Mouse (Mus musculus): ENCODE results near the gene Ints11. TPM values are rescaled to one million over a fixed set of nuclear protein-coding genes. Genes with fewer than 3 reads are reported as not detected.

The Ints11 gene
- polyA plus RNA-seq, 1 experiment from 2014 or later: 67.2 TPM

- H3K27me3 ChIP-seq (replicated peaks; ENCODE audit: control insufficient read depth, insufficient read depth, low read length): no peaks in the 10 kb centered on the region
- WGBS: 40% methylated on average over 2 of the region's 2 CpGs
- no peak overlapping the region for H3K4me3 ChIP-seq (ENCODE audit: low read length)
- no peak overlapping the region for H3K4me2 ChIP-seq (ENCODE audit: low read length)
- H3K9ac ChIP-seq (ENCODE audit: low read depth, low read length): no peak overlapping the region; the same call in 1 of the 2 replicates
- no peak for ATAC-seq
- peaks cover 26% of the 10 kb centered on the region for H3K4me1 ChIP-seq (ENCODE audit: control insufficient read depth, insufficient read depth, low read depth, low read length)
- no peaks in the 10 kb centered on the region; the same call in 1 of the 2 replicates for H3K36me3 ChIP-seq (ENCODE audit: control insufficient read depth, insufficient read depth, low read length)
- no peaks in the 10 kb centered on the region for H3K9me3 ChIP-seq (ENCODE audit: control insufficient read depth, low read length)
- peak overlapping the region; percentile 61 for H3K27ac ChIP-seq (ENCODE audit: low read depth, low read length)
Measured at GRCm38 (mm10) chr4:155833836-155834235, 35.5 kb upstream of the Ints11 start.

GRCm38 (mm10) chr4:155837404-155838010 is 31.8 kb upstream of the Ints11 start:
- no peak for ATAC-seq

GRCm38 (mm10) chr4:155838187-155839153 is 30.9 kb upstream of the Ints11 start:
- no peak for ATAC-seq
- H3K4me3 ChIP-seq (ENCODE audit: low read length): no peak overlapping the region
- no peaks in the 10 kb centered on the region for H3K27me3 ChIP-seq (replicated peaks; ENCODE audit: control insufficient read depth, insufficient read depth, low read length)
- H3K36me3 ChIP-seq (ENCODE audit: control insufficient read depth, insufficient read depth, low read length): no peaks in the 10 kb centered on the region
- H3K9me3 ChIP-seq (ENCODE audit: control insufficient read depth, low read length): no peaks in the 10 kb centered on the region
- peaks cover 17% of the 10 kb centered on the region for H3K4me1 ChIP-seq (ENCODE audit: control insufficient read depth, insufficient read depth, low read depth, low read length)
- WGBS: 57% methylated on average over 8 of the region's 8 CpGs
- H3K27ac ChIP-seq (ENCODE audit: low read depth, low read length): peak overlapping the region; percentile 35; the same call in 1 of the 2 replicates
- no peak overlapping the region for H3K9ac ChIP-seq (ENCODE audit: low read depth, low read length)
- H3K4me2 ChIP-seq (ENCODE audit: low read length): no peak overlapping the region

More at GRCm38 (mm10) chr4:155837404-155838010, 31.8 kb upstream of the Ints11 start:
- Histone ChIP-seq H3K9me3 (ENCODE audit: control insufficient read depth, low read length) (no peaks in the 10 kb centered on the region), H3K9ac (ENCODE audit: low read depth, low read length) (no peak overlapping the region), H3K4me2 (ENCODE audit: low read length) (no peak overlapping the region), H3K4me3 (ENCODE audit: low read length) (no peak overlapping the region), H3K36me3 (ENCODE audit: control insufficient read depth, insufficient read depth, low read length) (no peaks in the 10 kb centered on the region; the same call in 1 of the 2 replicates), H3K27me3 (replicated peaks; ENCODE audit: control insufficient read depth, insufficient read depth, low read length) (no peaks in the 10 kb centered on the region), H3K4me1 (ENCODE audit: control insufficient read depth, insufficient read depth, low read depth, low read length) (peaks cover 27% of the 10 kb centered on the region), H3K27ac (ENCODE audit: low read depth, low read length) (no peak overlapping the region)
- WGBS: 89% methylated on average over 11 of the region's 11 CpGs

- Histone ChIP-seq H3K4me2 (ENCODE audit: low read length) (peak within 1 kb of the TSS; percentile 65), H3K27me3 (replicated peaks; ENCODE audit: control insufficient read depth, insufficient read depth, low read length) (no peaks in the 10 kb centered on the region), H3K9ac (ENCODE audit: low read depth, low read length) (peak within 1 kb of the TSS; percentile 36; the same call in 1 of the 2 replicates), H3K9me3 (ENCODE audit: control insufficient read depth, low read length) (no peaks in the 10 kb centered on the region), H3K36me3 (ENCODE audit: control insufficient read depth, insufficient read depth, low read length) (no peaks in the 10 kb centered on the region), H3K4me3 (ENCODE audit: low read length) (peak within 1 kb of the TSS; percentile 37), H3K4me1 (ENCODE audit: control insufficient read depth, insufficient read depth, low read depth, low read length) (peaks cover 9% of the 10 kb centered on the region; the same call in 1 of the 2 replicates), H3K27ac (ENCODE audit: low read depth, low read length) (peak within 1 kb of the TSS; percentile 35; the same call in 1 of the 2 replicates)
- WGBS: 3% methylated on average over 16 of the region's 16 CpGs
- ATAC-seq: peak; percentile 63
Measured at GRCm38 (mm10) chr4:155839483-155839910, 29.8 kb upstream of the Ints11 start, which contains the start of gene Mxra8. Mxra8 (plus strand) TSS chr4:155839680.

GRCm38 (mm10) chr4:155840076-155841002 is 29.0 kb upstream of the Ints11 start:
- 9% methylated on average over 8 of the region's 8 CpGs for WGBS
- Histone ChIP-seq H3K27me3 (replicated peaks; ENCODE audit: control insufficient read depth, insufficient read depth, low read length) (no peaks in the 10 kb centered on the region), H3K4me3 (ENCODE audit: low read length) (peak overlapping the region; percentile 37), H3K4me1 (ENCODE audit: control insufficient read depth, insufficient read depth, low read depth, low read length) (peaks cover 9% of the 10 kb centered on the region; the same call in 1 of the 2 replicates), H3K9ac (ENCODE audit: low read depth, low read length) (peak overlapping the region; percentile 61), H3K9me3 (ENCODE audit: control insufficient read depth, low read length) (no peaks in the 10 kb centered on the region), H3K27ac (ENCODE audit: low read depth, low read length) (0 out of 2 replicates have a peak overlapping the region, but pooled peaks have one; percentile 13), H3K4me2 (ENCODE audit: low read length) (peak overlapping the region; percentile 65), H3K36me3 (ENCODE audit: control insufficient read depth, insufficient read depth, low read length) (no peaks in the 10 kb centered on the region)
- no peak for ATAC-seq

- Histone ChIP-seq H3K9ac (ENCODE audit: low read depth, low read length) (peak overlapping the region; percentile 61), H3K27me3 (replicated peaks; ENCODE audit: control insufficient read depth, insufficient read depth, low read length) (no peaks in the 10 kb centered on the region)
- ATAC-seq: peak; percentile 46; the same call in 1 of the 2 replicates
Measured at GRCm38 (mm10) chr4:155841003-155841454, 28.3 kb upstream of the Ints11 start.

GRCm38 (mm10) chr4:155841651-155842270 is 27.6 kb upstream of the Ints11 start:
- Histone ChIP-seq H3K9ac (ENCODE audit: low read depth, low read length) (0 out of 2 replicates have a peak overlapping the region, but pooled peaks have one; percentile 23), H3K9me3 (ENCODE audit: control insufficient read depth, low read length) (no peaks in the 10 kb centered on the region), H3K27ac (ENCODE audit: low read depth, low read length) (no peak overlapping the region), H3K36me3 (ENCODE audit: control insufficient read depth, insufficient read depth, low read length) (no peaks in the 10 kb centered on the region), H3K4me2 (ENCODE audit: low read length) (peak overlapping the region; percentile 65; the same call in 1 of the 2 replicates), H3K4me3 (ENCODE audit: low read length) (no peak overlapping the region), H3K4me1 (ENCODE audit: control insufficient read depth, insufficient read depth, low read depth, low read length) (peaks cover 13% of the 10 kb centered on the region), H3K27me3 (replicated peaks; ENCODE audit: control insufficient read depth, insufficient read depth, low read length) (no peaks in the 10 kb centered on the region)
- ATAC-seq: no peak
- WGBS: 38% methylated on average over 38 of the region's 38 CpGs

More at GRCm38 (mm10) chr4:155841003-155841454, 28.3 kb upstream of the Ints11 start:
- peak overlapping the region; percentile 37 for H3K4me3 ChIP-seq (ENCODE audit: low read length)
- H3K4me1 ChIP-seq (ENCODE audit: control insufficient read depth, insufficient read depth, low read depth, low read length): peaks cover 9% of the 10 kb centered on the region; the same call in 1 of the 2 replicates
- H3K36me3 ChIP-seq (ENCODE audit: control insufficient read depth, insufficient read depth, low read length): no peaks in the 10 kb centered on the region
- WGBS: 2% methylated on average over 32 of the region's 32 CpGs
- H3K27ac ChIP-seq (ENCODE audit: low read depth, low read length): no peak overlapping the region
- H3K9me3 ChIP-seq (ENCODE audit: control insufficient read depth, low read length): no peaks in the 10 kb centered on the region
- H3K4me2 ChIP-seq (ENCODE audit: low read length): peak overlapping the region; percentile 65

- Histone ChIP-seq H3K9me3 (ENCODE audit: control insufficient read depth, low read length) (no peaks in the 10 kb centered on the region), H3K9ac (ENCODE audit: low read depth, low read length) (no peak overlapping the region), H3K4me1 (ENCODE audit: control insufficient read depth, insufficient read depth, low read depth, low read length) (peaks cover 18% of the 10 kb centered on the region), H3K36me3 (ENCODE audit: control insufficient read depth, insufficient read depth, low read length) (no peaks in the 10 kb centered on the region), H3K27ac (ENCODE audit: low read depth, low read length) (no peak overlapping the region), H3K4me3 (ENCODE audit: low read length) (no peak overlapping the region), H3K27me3 (replicated peaks; ENCODE audit: control insufficient read depth, insufficient read depth, low read length) (no peaks in the 10 kb centered on the region), H3K4me2 (ENCODE audit: low read length) (no peak overlapping the region)
- 91% methylated on average over 5 of the region's 5 CpGs for WGBS
- no peak for ATAC-seq
Measured at GRCm38 (mm10) chr4:155843231-155843630, 26.1 kb upstream of the Ints11 start.
